Mouse (Mus musculus) forebrain, embryonic 12.5 days (tissue): ENCODE data around the gene Syne1. TPM values are rescaled to one million over a fixed set of nuclear protein-coding genes. Genes with fewer than 3 reads are reported as not detected.

Source experiments
- ATAC-seq: fragments of 200-750 bp; cut with Nextera tagmentation; 2 replicates; pipeline ENCODE4 v1.8.0; 2017; ENCODE audit warnings: moderate TSS enrichment; ENCODE audit not compliant: low FRiP score
- H3K27ac ChIP-seq: fragments of 300-500 bp; sonication (generic); 2 replicates; pipeline ENCODE4 v1.5.1; 2016; ENCODE audit warnings: mild to moderate bottlenecking
- H3K27me3 ChIP-seq: fragments of 300-500 bp; sonication (generic); 2 replicates; pipeline ENCODE4 v1.6.1; 2016; ENCODE audit warnings: mild to moderate bottlenecking
- H3K36me3 ChIP-seq: fragments of 300-500 bp; sonication (generic); replicated peaks from 2 replicates; pipeline ENCODE4 v1.6.1; 2016; ENCODE audit warnings: mild to moderate bottlenecking
- H3K4me1 ChIP-seq: fragments of 300-500 bp; sonication (generic); 2 replicates; pipeline ENCODE4 v1.6.1; 2016
- H3K4me2 ChIP-seq: fragments of 300-500 bp; sonication (generic); 2 replicates; pipeline ENCODE4 v1.6.1; 2016; ENCODE audit warnings: mild to moderate bottlenecking, moderate library complexity
- H3K4me3 ChIP-seq: fragments of 300-500 bp; sonication (generic); replicated peaks from 2 replicates; pipeline ENCODE4 v1.5.1; 2016; ENCODE audit warnings: mild to moderate bottlenecking
- H3K9ac ChIP-seq: fragments of 300-500 bp; sonication (generic); 2 replicates; pipeline ENCODE4 v1.6.1; 2016; ENCODE audit warnings: mild to moderate bottlenecking
- H3K9me3 ChIP-seq: fragments of 300-500 bp; sonication (generic); 2 replicates; pipeline ENCODE4 v1.6.1; 2016
- WGBS: fragments of 180-500 bp; shearing (Covaris S2); methylation state at CpG from one replicate; pipeline ENCODE4 v1.1.7; 2016; 5-methylcytosine and 5-hydroxymethylcytosine counted together
- polyA plus RNA-seq: library from polyadenylated mRNA; unstranded; fragments of >200 nt; fragmentation: Nextera tagmentation; extraction: Ambion mirVana; gene quantifications from 2 replicates; pipeline ENCODE4 v1.2.1, GENCODE M21; 2016

The Syne1 gene
- polyA plus RNA-seq, 1 experiment from 2014 or later: 3.2 TPM

GRCm38 (mm10) chr10:5141471-5141870 lies 409.8 kb downstream of the Syne1 start:
- H3K9ac ChIP-seq: no peak overlapping the region
- H3K4me3 ChIP-seq: no peak overlapping the region
- WGBS: 91% methylated on average over 5 of the region's 5 CpGs
- no peak for ATAC-seq
- no peaks in the 10 kb centered on the region for H3K9me3 ChIP-seq
- H3K36me3 ChIP-seq: no peaks in the 10 kb centered on the region
- no peak overlapping the region for H3K4me2 ChIP-seq
- no peaks in the 10 kb centered on the region for H3K4me1 ChIP-seq
- H3K27ac ChIP-seq: no peak overlapping the region
- no peaks in the 10 kb centered on the region for H3K27me3 ChIP-seq

DNA sequence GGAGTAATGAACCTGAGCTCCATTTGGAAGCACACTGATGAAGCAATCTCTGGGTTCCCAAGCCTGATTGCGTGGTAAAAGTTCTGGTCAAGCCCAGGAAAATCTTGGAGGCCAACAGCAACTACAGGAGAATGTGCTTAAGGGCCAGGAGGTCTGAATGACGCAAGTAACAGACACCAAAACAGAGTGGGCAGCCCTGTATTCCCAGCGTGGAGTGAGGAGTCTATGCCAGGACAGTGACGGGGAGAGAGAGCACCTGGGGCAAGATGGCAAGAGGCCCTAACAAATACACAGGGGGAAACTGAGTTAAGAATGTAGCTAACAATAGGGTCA lies 411.4 kb downstream of the Syne1 start:
- Histone ChIP-seq H3K9ac (no peak overlapping the region), H3K4me2 (no peak overlapping the region), H3K4me1 (no peaks in the 10 kb centered on the region), H3K9me3 (no peaks in the 10 kb centered on the region), H3K27ac (no peak overlapping the region), H3K4me3 (no peak overlapping the region), H3K27me3 (no peaks in the 10 kb centered on the region), H3K36me3 (no peaks in the 10 kb centered on the region)
- ATAC-seq: no peak
- WGBS: 89% methylated on average over 4 of the region's 4 CpGs

DNA sequence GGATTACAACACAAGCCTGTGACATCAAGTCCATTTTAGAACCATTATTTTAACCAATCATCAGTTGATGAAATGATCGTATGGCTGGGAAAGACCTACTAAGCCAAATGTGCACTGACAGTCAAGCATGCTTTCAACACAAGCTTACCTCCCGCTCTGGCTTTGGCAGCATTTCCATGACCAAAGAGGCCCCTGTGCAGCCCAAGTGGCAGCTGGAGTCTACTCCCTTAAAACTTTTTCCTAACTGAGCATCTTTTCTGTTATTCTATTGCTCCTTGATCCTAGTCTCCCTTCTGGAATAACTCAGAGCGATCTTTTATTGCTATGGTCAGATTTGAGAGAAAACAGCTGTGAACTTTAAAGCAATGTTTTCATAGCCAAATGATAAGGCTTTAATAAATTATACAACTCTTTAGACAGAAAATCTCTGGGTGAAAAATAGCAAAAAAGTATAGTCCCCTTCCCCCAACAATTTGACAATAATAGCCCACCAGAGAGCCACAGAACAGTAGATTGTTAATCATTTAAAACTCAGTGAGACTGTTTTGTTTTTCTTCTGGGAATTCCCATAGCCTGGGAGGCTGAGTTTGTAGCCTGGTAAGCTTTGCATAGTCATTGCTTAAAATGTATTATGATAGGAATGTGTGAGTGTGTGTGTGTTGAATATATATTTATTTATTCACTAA lies 411.9 kb downstream of the Syne1 start:
- no peak overlapping the region for H3K4me2 ChIP-seq
- H3K27ac ChIP-seq: no peak overlapping the region
- no peak overlapping the region for H3K9ac ChIP-seq
- H3K36me3 ChIP-seq: no peaks in the 10 kb centered on the region
- ATAC-seq: no peak
- H3K4me3 ChIP-seq: no peak overlapping the region
- H3K4me1 ChIP-seq: no peaks in the 10 kb centered on the region
- H3K9me3 ChIP-seq: no peaks in the 10 kb centered on the region
- 88% methylated on average over 3 of the region's 3 CpGs for WGBS
- H3K27me3 ChIP-seq: no peaks in the 10 kb centered on the region

- no peak overlapping the region for H3K27ac ChIP-seq
- no peak for ATAC-seq
- H3K4me2 ChIP-seq: no peak overlapping the region
- no peak overlapping the region for H3K4me3 ChIP-seq
- no peaks in the 10 kb centered on the region for H3K4me1 ChIP-seq
- H3K27me3 ChIP-seq: no peaks in the 10 kb centered on the region
- no peaks in the 10 kb centered on the region for H3K36me3 ChIP-seq
- no peak overlapping the region for H3K9ac ChIP-seq
- WGBS: 97% methylated on average over 3 of the region's 3 CpGs
- H3K9me3 ChIP-seq: no peaks in the 10 kb centered on the region
Observed at GRCm38 (mm10) chr10:5132050-5132449, 419.2 kb downstream of the Syne1 start.

GRCm38 (mm10) chr10:5130495-5130894 lies 420.8 kb downstream of the Syne1 start:
- Histone ChIP-seq H3K9me3 (no peaks in the 10 kb centered on the region), H3K27me3 (no peaks in the 10 kb centered on the region), H3K36me3 (no peaks in the 10 kb centered on the region), H3K4me2 (no peak overlapping the region), H3K27ac (no peak overlapping the region), H3K9ac (no peak overlapping the region), H3K4me1 (no peaks in the 10 kb centered on the region), H3K4me3 (no peak overlapping the region)
- WGBS: 92% methylated on average over 1 of the region's 1 CpGs
- no peak for ATAC-seq

- H3K4me3 ChIP-seq: no peak overlapping the region
- WGBS: 94% methylated on average over 7 of the region's 7 CpGs
- H3K9ac ChIP-seq: no peak overlapping the region
- no peaks in the 10 kb centered on the region for H3K27me3 ChIP-seq
- no peaks in the 10 kb centered on the region for H3K36me3 ChIP-seq
- no peak for ATAC-seq
- H3K4me1 ChIP-seq: no peaks in the 10 kb centered on the region
- H3K4me2 ChIP-seq: no peak overlapping the region
- no peaks in the 10 kb centered on the region for H3K9me3 ChIP-seq
- no peak overlapping the region for H3K27ac ChIP-seq
Observed at GRCm38 (mm10) chr10:5124757-5125156, 426.5 kb downstream of the Syne1 start.

GRCm38 (mm10) chr10:5116720-5117119 lies 434.6 kb downstream of the Syne1 start:
- ATAC-seq: no peak
- no peaks in the 10 kb centered on the region for H3K36me3 ChIP-seq
- H3K9ac ChIP-seq: no peak overlapping the region
- H3K27me3 ChIP-seq: no peaks in the 10 kb centered on the region
- H3K4me3 ChIP-seq: no peak overlapping the region
- H3K9me3 ChIP-seq: no peaks in the 10 kb centered on the region
- no peaks in the 10 kb centered on the region for H3K4me1 ChIP-seq
- no peak overlapping the region for H3K27ac ChIP-seq
- WGBS: 90% methylated on average over 6 of the region's 6 CpGs
- no peak overlapping the region for H3K4me2 ChIP-seq

DNA sequence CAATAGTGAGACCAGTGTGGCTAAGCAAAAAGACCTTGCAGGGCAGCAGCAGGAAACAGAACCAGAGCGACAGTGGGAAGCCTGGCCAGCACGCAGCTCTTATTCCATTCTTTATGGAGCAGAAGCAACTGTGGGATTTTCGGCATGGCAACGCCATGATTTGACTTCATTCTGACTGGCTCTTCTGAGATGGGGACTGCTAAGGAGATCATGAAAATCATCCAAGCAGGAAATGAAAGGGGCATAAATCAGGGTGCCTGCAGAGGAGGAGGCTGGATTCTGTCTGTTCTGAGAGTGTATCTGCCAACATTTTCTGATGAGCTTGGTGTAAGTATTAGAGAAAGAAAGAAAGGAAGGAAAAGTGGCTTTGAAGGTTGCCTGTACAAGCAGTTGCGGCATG lies 435.1 kb downstream of the Syne1 start:
- Histone ChIP-seq H3K4me2 (no peak overlapping the region), H3K27me3 (no peaks in the 10 kb centered on the region), H3K4me3 (no peak overlapping the region), H3K9me3 (no peaks in the 10 kb centered on the region), H3K4me1 (no peaks in the 10 kb centered on the region), H3K27ac (no peak overlapping the region), H3K36me3 (no peaks in the 10 kb centered on the region), H3K9ac (no peak overlapping the region)
- ATAC-seq: no peak
- WGBS: 92% methylated on average over 5 of the region's 5 CpGs

DNA sequence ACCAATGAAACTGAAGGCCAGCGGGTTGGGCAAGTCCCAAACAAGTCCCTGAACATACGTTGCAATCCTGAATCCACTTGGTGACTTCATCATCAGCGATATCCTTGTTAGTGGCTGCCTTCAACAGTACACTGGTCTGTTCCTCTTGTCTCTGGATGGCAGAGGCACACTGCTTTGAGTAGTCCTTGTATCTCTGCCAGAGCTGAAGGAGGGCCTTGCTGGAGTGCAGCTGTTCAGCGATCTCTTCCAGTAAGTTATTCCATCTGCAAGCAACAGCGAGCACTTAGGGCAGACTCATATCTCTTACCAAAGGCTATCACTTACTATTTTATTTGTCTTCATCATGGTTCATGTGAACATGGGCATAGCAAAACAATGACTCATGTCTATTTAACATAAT lies 440.5 kb downstream of the Syne1 start:
- H3K9me3 ChIP-seq: no peaks in the 10 kb centered on the region
- no peak overlapping the region for H3K9ac ChIP-seq
- no peaks in the 10 kb centered on the region for H3K36me3 ChIP-seq
- 94% methylated on average over 5 of the region's 5 CpGs for WGBS
- H3K4me3 ChIP-seq: no peak overlapping the region
- H3K4me2 ChIP-seq: no peak overlapping the region
- ATAC-seq: no peak
- no peak overlapping the region for H3K27ac ChIP-seq
- H3K4me1 ChIP-seq: no peaks in the 10 kb centered on the region
- H3K27me3 ChIP-seq: no peaks in the 10 kb centered on the region

- H3K4me2 ChIP-seq: no peak overlapping the region
- ATAC-seq: no peak
- H3K27me3 ChIP-seq: no peaks in the 10 kb centered on the region
- WGBS: 75% methylated on average over 2 of the region's 2 CpGs
- H3K4me3 ChIP-seq: no peak overlapping the region
- no peak overlapping the region for H3K27ac ChIP-seq
- no peaks in the 10 kb centered on the region for H3K9me3 ChIP-seq
- H3K9ac ChIP-seq: no peak overlapping the region
- no peaks in the 10 kb centered on the region for H3K36me3 ChIP-seq
- H3K4me1 ChIP-seq: no peaks in the 10 kb centered on the region
Observed at GRCm38 (mm10) chr10:5097754-5098137, 453.5 kb downstream of the Syne1 start.

- Histone ChIP-seq H3K9me3 (no peaks in the 10 kb centered on the region), H3K27me3 (no peaks in the 10 kb centered on the region), H3K4me3 (no peak overlapping the region), H3K4me2 (no peak overlapping the region), H3K36me3 (no peaks in the 10 kb centered on the region), H3K27ac (no peak overlapping the region), H3K4me1 (no peaks in the 10 kb centered on the region), H3K9ac (no peak overlapping the region)
- WGBS: 82% methylated on average over 10 of the region's 10 CpGs
- no peak for ATAC-seq
Observed at GRCm38 (mm10) chr10:5096996-5097753, 454.1 kb downstream of the Syne1 start.

GRCm38 (mm10) chr10:5089133-5089532 lies 462.1 kb downstream of the Syne1 start:
- Histone ChIP-seq H3K27me3 (no peaks in the 10 kb centered on the region), H3K27ac (no peak overlapping the region), H3K9ac (no peak overlapping the region), H3K4me3 (no peak overlapping the region), H3K9me3 (no peaks in the 10 kb centered on the region), H3K36me3 (no peaks in the 10 kb centered on the region), H3K4me2 (no peak overlapping the region), H3K4me1 (no peaks in the 10 kb centered on the region)
- WGBS: 91% methylated on average over 4 of the region's 4 CpGs
- ATAC-seq: no peak

GRCm38 (mm10) chr10:5087336-5087735 lies 463.9 kb downstream of the Syne1 start:
- Histone ChIP-seq H3K9ac (no peak overlapping the region), H3K36me3 (no peaks in the 10 kb centered on the region), H3K9me3 (no peaks in the 10 kb centered on the region), H3K4me2 (no peak overlapping the region), H3K4me3 (no peak overlapping the region), H3K27me3 (no peaks in the 10 kb centered on the region), H3K27ac (no peak overlapping the region), H3K4me1 (no peaks in the 10 kb centered on the region)
- 83% methylated on average over 7 of the region's 7 CpGs for WGBS
- ATAC-seq: no peak
